Mouse (Mus musculus): Measurements from ENCODE around the gene Atf6.

Atf6 gene

DNA sequence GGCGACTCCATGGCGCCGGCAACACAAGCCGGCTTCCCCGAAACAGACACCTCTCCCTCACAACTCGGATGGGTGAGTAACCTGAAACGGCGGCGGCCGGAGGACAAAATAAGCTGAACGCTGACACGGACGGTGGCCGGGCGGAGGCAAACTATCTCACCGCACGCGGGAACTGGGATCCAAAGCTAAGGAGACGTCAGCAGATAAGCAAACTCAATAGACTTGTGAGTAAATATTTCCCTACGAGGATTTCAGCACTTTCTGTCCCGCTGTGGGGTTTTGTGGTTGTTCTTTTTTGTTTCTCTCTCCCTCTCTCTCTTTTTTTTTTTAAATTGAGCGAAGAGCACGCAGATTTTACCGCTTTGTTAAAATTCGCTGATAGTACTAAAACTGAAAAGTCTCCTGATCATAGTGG lies at the start of gene Atf6:
Gene Atf6 (minus strand): TSS at position 81 of the 415 bp plus-strand sequence.
- DNase-seq (ENCODE audit: low read depth): peak; percentile 76

DNA sequence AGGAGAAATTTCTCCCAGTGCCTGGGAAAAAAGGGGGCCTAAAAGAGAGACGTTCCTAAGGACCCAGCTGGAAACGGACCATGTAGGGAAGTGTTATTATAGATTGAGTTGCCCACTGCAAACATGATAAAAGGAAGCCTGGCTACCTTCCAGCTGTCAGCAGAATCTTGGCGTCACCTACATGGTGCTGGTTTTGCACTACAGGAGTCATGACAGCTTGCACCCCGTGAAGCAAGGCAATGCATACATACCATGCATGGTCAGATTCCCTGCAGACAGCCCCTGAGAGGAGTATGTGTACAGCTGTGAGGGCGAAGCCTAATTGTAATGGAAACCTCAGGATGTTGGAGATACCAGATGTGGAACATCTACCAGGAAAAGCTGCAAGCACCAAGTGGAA lies 48.1 kb upstream of the Atf6 start:
- no peak for DNase-seq (ENCODE audit: low read depth)

DNA sequence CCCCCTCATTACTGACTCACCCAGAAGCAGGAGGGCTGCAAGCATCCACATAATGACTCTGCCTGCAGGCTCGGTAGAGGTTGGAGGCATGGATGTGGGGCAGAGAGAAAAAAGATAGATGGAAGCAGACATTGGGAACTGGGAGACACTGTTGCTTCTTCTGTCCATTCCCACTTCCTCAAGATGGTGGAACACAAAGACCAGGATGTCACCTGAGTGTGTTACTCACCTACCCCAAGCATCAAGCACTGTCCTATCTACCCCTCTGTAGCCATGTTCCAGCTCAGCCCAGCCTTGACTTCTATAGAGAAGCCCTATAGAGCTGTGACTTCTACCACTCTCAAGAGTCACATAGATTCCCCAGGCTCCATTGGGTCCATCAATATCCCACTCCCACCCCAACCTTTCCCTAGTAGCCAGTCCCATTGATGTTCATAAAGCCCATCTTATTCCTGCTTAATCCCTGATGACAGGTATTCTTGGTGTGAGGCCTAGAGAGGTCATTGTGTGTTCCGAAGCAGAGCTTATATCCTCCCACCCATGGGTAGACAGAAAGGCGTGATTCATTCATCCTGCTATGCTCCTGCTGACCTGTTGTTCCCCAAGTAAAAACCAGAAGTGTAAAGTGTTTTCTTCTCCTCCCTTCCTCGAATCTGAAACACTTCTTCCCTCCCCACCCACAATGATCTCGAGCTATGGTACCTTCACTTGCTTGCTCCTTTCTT lies 45.5 kb upstream of the Atf6 start, which contains the start of gene Fcrlb:
Gene Fcrlb (minus strand): TSS at position 51 of the 725 bp plus-strand sequence.
- no peak for DNase-seq (ENCODE audit: low read depth)

DNA sequence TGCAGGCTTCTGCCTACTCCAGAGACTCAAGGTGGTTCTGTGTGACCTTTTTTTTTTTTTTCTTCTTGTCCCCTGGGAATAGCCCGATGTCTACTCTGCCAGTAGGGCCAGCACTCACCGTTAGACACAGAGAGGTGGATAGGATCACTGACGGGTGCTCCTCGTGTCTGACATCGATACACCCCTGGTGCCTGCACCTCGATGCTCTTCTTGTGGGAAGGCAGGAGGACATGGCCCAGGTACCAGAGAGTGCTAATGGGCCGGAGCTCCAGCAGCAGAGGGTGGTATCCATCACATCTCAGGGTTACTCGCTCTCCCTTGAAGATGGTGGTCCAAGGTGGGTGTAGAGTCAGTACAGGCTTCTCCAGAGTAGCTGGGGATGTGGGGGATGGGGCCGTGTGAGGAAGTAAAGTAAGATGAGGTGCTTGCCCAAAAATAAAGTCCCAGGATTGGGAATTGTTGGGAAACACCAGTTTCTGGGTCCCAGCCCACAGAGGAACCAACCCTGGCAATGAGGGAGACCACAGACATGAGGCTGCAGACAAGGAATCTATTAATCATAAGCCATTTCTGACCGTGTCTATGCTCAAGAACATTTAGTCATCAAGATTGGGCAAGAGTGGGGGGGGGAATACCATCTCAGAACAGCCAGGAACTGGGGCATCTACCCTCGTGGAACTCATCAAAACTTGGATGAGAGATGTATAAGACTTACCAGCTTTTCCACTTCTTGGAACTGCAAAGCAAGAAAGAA lies 44.5 kb upstream of the Atf6 start:
- DNase-seq (ENCODE audit: low read depth): peak; percentile 94

DNA sequence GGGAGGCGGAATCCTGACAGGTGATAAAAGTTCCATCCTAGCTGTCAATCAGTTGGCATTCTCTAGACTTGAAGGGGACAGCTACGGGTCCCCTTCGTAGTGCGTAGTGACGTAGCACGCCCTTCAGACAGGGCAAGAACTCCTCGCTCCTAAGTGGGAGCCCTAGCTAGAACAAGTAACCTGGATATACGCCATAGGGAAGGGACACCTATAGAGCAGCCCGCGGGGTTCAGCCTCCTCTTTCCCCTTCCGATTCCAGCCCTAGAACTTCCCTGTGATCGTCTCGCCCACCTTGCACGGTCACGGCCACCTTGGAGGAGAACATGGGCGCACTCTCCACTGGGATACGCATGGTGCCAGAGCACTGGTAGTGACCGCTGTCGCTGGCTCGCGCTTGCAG lies 40.8 kb upstream of the Atf6 start:
- DNase-seq (ENCODE audit: low read depth): no peak

DNA sequence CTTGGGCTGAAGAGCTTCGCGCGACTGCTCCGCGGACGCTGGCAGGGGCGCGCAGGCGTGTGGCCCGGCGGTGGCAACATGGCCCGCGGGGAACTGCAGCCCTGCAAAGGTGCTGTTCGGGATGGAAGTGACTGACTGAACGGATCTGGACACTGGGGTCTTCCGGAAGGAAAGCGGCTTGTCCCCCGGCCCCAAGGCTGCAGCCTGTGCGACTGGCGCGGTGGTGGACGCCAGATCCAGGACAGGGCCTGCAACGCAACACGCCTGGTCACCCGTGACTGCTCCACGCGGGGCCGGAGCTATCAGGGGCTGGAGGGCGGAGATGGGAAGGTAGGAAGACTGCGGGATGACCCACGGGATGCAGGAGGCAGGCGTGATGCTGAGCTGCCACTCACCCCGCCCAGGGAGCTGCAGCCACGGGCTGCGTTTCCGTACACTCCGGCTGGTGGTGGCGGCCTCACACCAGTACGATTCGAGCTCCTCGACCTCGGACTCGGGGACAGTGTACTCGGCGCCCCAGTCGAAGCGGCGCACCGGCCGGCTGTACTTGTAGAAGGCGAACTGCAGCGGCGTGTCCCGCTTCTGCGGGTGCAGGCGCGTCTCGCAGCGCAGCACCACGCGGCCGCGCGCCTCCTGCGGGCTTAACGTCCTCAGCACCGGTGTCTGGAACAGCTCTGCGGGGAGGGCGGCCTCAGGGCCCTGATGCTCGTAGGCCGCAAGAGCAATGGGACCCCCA lies 40.1 kb upstream of the Atf6 start:
- no peak for DNase-seq (ENCODE audit: low read depth)

DNA sequence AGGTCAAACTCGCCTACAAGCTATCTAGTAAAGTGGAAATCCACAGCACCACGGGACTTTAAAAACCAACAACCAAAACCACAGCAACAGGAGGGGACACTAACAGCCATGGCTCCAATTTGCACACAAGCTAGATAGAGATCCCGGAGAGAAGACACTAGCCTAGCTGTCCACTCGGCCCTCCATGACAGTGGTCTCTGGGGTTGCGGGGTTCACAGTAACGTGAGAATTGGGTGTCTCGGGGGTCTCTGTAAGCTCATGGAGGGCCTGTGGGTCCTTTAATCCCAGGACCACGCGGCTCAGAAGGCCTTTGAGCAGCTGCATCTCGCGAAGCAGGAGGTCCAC lies 39.5 kb upstream of the Atf6 start:
- DNase-seq (ENCODE audit: low read depth): no peak

DNA sequence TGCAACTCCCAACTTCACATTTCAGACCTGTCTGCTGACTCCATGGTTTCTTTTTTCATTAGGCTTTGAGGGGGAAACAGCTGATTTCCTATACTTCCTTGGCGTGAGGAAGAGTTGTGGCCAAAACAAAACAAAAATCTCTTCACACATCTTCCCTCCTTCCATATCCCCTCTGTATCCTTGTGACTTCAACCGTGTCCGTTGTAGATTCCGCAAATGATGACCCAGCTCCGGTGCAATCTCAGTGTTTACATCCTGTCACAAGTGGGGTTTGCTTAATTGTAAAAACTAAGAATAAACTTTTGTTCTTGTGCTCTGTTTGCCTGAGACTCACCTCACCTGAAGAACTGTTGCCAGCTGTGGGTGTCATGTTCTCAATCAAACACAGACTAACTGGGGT lies 35.9 kb upstream of the Atf6 start:
- DNase-seq (ENCODE audit: low read depth): no peak

DNA sequence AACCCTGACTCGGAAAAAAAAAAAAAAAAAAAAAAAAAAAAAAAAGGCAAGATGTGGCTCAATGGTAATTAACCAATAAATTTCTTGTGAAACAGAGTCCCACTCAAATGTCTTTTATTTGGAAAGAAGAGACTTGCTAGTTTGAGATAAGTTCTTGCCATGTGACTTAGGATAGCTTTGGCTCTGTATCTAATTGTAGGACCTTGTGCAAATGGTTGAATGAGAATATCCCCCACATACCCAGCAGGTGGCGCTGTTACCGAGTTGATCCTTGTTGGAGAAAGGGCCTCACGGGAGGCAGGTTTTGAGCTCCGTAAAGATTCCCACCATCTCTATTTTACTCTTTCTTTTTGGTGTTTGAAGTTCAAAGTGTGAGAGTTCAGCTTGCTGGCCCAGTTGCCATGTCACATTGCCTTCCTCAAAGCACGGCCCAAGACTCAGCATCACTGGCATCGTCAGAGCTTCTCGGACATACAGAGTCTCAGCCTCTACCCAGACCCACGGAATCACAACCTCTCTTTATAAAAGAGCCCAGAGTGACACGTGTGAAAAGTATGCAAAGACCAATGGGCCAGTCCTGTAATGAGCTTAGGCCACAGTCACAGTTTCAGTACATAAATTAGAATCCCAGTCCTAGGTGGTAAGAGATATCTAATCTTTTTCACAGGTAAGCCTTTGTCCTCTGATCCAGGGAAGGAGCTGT lies 34.1 kb upstream of the Atf6 start:
- DNase-seq (ENCODE audit: low read depth): peak; percentile 51

DNA sequence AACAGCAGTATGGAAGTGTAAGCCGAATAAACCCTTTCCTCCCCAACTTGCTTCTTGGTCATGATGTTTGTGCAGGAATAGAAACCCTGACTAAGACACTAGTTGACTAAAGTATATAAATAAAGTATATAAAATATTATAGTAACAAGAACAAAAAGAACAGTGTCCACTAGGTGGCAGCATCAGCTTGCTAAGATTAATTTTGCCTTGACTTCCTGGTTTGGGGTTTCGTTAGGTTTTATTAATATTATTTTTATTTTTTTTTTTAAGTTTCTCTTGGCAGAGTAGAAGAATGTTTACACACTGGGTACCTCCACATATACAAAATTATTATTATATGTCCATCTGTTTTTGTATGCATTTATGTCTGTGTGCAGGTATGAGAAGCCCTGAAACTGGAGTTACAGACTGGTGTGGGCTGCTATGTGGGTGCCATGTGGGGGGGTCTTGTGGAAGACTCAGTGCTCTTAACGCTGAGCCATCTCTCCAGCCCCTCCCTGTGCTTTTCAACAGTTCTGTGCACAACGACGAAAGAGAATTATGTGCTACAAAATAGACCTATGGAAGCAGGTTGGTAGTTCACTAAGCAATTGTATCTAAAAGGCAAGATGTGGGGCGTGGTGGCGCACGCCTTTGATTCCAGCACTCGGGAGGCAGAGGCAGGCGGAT lies 33.4 kb upstream of the Atf6 start:
- DNase-seq (ENCODE audit: low read depth): no peak

DNA sequence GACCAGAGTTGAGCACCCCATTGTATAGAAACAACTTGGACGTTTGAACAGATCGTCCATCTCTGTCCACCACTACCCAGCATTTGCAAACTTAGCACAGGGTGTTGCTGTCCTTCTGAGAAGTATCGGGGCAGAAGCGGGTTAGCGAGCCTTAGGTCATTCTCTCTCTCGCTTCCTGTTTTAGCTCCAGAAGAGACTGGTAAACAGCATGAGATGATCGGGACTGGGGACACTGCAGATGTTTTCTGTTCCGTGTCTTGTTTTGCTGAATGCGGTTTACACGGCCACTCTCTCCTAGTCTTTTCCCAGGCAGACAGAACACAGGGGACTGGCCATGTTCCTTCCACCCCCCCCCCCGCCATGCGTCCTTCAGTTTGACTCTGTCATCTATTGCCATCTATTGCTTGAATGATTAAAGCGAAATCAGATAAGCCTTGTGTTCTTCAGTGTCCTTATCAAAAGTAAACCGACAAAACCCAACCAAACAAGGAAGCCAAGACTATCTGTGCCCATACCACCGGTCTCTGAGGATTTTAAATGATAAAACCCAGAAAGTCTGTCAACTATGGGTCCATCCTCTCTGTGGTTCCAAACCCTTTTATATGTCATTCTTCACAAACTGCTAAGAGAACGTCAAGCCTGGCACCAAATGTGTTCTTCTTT lies 31.0 kb upstream of the Atf6 start:
- no peak for DNase-seq (ENCODE audit: low read depth)

DNA sequence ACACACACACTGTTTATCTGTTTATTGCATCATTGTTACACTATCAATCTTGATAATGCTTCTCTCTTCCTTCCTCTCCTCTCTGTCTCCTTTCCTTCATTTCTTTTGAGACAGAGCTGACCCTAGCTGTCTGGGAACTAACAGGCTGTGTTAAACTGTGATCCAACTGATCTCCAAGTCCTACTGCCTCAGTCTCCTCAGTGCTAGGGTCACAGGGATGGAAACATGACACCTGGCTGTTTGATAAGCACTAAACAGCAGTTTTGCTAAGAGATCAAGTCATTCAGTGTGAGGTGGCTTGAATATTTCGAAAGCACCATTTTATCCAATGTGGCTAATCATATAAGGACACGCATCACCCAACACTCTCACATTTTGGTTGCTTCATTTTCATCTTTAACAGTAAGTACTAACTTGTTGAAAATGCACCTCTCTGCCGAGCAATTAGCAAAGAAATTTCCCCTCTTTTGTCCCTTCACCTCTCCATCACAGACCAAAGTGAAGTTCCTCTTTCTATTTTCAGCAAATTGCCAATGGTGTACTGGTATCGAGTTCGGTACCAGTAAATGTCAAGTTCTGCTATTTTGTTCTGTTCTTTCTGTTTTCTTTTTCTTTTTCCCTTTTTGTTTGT lies 29.2 kb upstream of the Atf6 start:
- DNase-seq (ENCODE audit: low read depth): no peak

DNA sequence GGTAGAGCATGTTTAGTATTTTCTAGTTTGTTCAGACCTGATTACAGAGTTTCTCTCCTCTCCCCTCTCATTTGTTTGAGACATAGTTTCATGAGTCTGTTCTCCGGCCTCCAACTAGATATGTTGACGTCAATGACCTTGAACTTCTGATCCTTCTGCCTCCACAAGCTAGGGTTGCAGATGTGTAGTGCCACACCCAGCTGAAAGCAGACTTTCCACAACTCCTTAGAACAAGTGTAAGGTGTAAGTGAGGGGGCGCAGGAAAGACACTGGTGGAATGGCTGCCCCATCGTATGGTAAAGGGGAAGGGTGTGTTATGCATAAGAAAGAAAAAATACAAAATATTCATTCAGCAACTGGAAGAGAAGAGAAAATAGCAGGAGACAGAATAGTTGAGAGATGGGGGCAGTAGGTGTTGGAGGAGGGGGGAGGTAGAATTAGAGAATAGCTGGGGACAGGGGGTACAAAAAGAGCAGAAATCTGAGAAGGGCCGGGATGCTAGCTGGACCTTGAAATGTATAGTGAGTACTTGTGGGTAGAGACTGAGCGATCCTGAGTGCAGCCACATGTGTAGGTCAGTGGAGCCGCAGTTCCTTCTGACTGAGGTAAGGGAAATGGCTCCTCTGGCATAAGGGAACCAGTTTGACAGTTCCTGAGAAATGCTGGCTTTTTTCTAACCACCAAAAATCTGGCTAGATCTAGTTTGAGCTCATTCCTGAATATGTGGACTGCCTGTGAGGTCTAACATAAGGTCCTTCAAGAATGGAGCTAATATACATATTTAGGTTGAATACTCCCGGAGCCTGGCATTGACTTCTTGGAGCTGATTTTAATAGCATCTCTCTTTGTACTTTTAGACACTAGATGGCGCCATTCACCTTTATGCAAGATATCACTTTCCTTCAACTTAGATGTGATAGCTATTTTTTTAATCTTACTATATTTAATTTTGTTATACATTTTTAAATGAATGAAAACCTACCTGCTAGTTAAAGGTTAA lies 27.3 kb upstream of the Atf6 start:
- no peak for DNase-seq (ENCODE audit: low read depth)

DNA sequence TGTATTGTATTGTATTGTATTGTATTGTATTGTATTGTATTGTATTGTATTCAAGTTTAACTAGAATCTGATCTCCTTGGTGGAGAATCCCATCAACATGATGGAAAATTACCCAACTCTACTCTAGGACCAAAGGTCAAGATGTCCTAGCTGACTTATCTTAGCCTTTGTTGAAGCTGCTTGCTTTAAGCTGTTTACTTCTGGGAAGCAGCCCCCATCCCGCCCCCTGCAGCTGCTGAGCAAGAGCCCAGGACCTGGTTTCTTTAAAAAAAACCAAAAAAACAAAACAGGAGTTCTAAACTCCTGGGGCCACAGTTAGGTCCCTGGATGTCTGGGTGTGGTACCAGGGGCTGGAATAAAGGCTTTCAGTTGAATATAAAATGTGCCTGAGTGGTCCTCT lies 24.7 kb upstream of the Atf6 start:
- DNase-seq (ENCODE audit: low read depth): no peak

DNA sequence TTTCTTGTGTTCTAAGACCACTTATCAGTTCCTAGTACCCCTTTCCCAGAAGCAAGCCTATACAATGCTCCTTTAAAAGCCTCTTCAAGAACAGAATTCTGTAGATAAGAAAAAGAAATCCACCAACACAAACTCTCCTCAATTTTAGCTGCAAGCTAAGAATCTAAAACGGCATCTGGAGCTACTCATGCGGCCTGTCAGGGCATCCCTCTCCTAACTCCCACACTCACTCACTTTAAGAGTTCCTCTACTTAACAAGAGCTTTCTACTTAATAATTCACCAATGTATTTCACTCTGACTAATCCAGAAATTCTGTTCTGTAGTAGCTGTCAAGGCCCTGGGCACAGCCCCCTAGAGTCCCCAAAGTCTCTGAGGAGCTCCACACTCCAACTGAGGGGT lies 24.1 kb upstream of the Atf6 start:
- no peak for DNase-seq (ENCODE audit: low read depth)

DNA sequence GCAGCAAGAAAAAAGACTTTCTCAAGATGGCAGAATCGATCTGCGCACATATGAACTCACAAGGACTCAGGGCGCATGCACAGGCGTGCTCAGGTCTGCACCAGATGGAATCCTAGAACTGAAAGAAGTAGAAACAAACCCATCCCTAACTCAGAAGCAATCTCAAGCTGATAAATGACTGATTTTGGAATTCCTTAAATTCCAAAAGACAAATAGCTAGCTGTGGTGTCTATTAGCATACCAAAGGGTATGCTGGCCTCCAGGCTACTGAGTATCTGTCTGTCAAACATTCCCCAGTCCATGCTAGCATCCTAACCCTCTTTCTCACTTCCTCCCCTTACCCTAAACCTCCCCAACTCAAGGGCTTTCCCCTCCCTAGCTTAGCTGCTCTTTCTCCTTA lies 21.7 kb upstream of the Atf6 start:
- DNase-seq (ENCODE audit: low read depth): no peak

DNA sequence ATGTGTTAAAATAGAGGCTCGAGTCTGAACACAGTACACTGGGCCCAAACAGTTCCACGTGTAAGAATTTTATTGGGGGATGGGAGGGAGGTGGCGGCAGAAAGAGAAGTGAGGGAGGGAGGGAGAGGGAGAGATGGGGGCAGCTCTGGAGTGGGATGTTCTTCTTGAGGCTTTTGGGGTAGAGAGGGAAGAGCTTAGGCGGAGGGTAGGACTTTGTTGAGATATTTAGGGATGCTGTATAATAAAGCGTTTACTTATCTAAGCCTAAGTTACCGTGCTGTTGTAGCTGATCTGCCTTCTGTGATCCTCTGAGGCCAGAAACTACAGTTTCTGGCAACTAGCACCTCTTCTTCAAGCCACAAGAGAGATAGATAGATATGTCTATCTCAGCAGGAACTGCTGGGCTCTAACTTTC lies 18.5 kb upstream of the Atf6 start:
- no peak for DNase-seq (ENCODE audit: low read depth)

DNA sequence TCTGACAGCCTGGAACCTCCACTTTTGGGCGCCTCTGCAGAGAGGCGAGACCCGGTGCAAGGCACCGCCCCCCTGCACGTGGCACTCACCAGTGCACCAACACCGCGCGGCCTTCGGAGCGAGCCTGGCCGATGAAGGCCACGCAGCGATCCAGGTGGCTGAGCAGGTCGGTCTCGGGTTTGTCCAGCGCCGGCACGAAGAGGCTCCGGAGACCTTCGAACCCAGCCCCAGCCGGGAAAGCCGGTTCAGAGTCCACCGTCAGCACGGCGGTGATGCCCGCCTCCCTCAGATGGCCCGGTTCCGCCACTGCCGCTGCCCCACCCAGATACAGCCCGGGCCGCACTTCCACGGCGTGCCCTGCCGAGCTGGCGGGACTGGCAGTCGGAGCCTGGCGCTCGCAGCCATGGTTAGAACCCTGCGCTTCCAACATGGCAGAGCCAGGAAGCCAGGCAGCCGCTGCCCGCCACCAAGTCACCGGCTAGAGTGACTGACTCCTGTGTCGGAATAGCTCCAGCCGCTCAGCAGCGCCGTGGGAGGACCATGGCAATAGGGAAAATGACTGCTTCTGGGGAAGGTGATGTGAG lies 17.5 kb upstream of the Atf6 start, which contains the start of the genes Gm26620 and Dusp12:
Gene Gm26620 (plus strand): TSS at position 88 of the 584 bp plus-strand sequence.
Gene Dusp12 (minus strand): TSS at position 563 of the 584 bp plus-strand sequence.
- peak; percentile 84 for DNase-seq (ENCODE audit: low read depth)

DNA sequence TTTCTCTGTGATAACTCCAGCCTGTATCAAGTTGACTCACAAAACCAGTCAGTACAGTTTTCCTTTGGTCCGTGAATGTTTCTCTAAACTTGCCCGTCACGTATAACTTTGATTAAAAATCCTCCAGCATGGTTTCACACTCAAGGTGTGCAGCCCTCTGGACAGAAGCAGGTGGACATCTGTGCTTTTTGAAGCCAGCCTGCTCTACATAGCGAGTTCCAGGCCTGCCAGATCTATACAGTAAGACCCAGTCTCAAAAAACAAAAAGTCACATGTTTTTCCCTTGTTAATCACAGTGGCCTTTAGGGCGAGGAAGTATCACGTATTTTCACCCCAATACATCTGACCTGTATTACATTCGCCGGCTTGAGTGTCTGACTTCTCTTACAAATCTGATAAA lies 16.8 kb upstream of the Atf6 start:
- no peak for DNase-seq (ENCODE audit: low read depth)

All from fibroblast of lung, adult 2 months (primary cell).